Mouse (Mus musculus) cerebellum, adult 18-20 months (tissue): ENCODE data around the gene Adgrg6.

Source experiments
- DNase-seq, 2 experiments: peaks; one replicate each; pipeline ENCODE4 v3.0.0; 2021

Adgrg6 gene

GRCm38 (mm10) chr10:14483257-14483656 lies 62.2 kb downstream of the Adgrg6 start:
- DNase-seq, result no peak

GRCm38 (mm10) chr10:14482483-14482882 lies 63.0 kb downstream of the Adgrg6 start:
- peak; percentile 3 to 5 for DNase-seq

DNA sequence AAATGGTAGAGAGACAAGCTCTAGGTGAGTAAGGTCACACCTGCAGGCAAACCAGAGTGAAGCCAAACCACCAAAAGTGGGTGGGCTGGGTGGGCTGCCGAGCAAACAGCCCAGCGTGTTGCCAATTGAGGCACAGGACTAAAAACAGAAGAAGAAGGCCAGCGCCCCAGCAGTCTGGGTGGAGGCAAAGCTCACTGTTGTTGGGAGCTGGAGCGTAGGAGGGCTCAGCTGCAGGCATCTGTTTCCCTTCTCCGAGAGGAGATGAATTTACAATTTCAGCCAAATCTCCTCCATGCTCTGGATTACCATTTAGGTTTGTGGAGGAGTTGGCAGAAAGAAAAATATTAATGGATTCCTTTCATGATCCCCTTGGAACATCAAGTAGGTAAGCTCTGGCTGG lies 64.5 kb downstream of the Adgrg6 start:
- DNase-seq, result no peak

GRCm38 (mm10) chr10:14476393-14476792 lies 69.1 kb downstream of the Adgrg6 start:
- no peak for DNase-seq

DNA sequence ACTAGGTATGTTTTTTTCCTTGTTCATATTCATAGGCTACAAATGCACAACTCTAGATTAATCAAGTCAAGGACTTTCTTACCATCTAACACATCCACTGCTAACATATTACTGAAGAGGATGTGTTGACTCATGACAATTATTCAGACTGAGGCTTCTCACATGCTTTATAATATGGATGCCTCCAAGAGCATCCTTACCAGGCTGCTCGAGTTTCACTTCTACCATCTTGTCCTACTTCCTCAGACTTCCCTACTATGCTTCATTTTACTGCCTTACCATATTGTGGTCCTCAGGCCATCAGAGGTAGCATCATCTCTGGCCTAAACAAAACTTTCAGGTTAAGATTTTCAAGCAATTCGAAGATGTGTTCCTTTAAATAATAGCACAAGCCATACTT lies 69.8 kb downstream of the Adgrg6 start:
- no peak for DNase-seq

DNA sequence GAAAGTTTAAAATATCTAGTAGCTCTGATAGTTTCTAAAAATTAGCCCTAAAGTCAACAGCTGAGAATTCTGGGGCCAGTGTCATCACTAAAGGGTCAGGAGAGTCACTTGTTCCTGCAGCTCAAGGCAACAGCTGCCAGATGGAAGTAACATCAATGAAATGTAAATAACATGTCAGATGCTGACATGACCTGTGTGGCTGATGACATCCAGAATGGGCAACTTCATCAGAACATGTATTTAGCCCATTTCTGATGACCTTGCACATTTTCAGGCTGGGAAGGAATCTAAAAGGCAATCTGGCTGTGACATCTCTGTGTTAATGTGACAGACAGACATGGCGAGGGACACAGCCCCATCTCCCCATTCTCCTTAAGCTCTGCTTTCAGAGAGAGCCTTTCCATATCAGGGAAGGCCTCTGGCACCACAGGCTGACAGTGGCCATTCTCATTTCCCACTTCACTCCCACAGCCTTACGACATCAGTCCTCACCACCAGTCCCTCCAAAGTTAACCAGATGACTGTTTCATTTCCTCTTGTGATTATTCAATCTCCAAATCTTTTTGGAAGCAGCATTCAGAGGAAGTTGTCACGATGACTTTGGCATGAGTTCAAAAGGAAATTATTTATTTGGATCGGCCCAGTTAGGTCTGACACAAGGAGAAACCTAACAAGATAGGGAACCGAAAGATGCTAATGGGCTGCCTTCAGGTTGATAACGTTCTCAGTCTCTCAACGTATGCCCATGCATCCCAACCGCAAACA lies 70.7 kb downstream of the Adgrg6 start:
- no peak for DNase-seq

DNA sequence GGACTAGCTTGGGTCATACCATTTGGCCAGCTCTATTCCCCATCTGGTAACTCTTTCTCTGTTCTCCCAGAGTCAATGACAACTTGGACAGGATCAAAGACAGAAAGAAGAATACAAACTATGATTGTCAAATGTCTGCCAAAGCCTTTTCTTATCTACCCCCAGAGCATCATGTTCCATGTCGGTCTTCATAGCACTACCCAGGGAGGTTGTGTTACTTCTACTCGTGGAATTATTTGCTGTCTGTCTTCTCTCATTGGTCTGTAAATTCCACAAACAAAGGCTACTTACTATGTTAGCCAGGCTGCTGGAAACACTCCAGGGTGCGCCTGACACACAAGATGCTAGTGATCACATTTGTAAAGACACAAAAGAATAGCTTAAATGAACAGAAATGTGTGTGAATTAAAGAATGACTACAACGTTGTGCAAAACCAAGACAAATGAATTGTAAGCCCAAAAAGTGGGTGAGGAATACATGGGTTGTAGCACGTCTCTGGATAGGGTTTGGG lies 74.4 kb downstream of the Adgrg6 start:
- DNase-seq, result no peak

GRCm38 (mm10) chr10:14468623-14469022 lies 76.8 kb downstream of the Adgrg6 start:
- no peak for DNase-seq

GRCm38 (mm10) chr10:14463796-14464511 lies 81.5 kb downstream of the Adgrg6 start:
- DNase-seq, result no peak

DNA sequence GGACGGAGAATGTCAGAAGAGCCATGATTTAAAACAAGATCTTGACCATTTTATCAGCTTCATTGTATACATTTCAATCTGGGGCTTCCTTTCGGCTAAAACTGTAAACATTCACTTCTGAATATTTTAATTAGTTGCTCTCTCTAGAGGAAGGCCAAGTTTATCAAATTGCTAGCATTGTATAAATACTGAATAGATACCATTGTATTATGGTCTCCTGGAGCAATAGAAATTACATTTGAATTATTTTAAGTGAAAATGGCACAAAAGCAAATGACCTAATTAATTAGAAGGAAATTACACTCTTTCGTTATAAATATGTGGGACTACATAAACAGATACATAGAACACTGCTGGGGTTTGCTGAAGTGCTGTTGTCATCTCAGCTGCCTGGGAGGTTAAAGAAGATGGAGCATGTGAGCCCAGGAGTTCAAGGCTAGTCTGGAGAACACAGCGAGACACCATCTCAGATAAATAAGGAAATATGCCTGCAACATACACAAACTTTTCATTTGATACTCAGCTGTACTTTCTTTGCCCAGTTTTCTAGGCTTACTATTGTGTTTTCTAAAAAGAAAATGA lies 84.4 kb downstream of the Adgrg6 start:
- no peak for DNase-seq

- no peak for DNase-seq
Observed at GRCm38 (mm10) chr10:14460252-14460932, 85.1 kb downstream of the Adgrg6 start.

DNA sequence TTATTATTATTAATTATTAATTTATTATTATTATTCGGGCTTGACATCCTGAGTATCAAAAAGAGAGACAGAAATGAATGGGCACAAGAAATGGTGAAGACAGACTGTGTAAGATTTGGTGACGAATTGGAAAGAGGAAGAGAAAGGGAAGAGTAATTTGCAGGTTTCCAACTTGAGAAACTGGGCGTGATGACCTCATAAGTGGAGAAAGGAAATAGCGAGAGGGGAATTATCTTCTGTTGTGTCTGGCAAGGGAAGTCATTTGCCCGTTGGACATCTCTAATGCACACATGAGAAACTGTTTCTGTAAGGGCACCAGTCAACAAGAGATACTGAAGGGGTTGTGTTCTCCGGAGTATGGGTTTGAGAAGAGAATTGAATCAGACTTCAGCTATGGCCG lies 85.6 kb downstream of the Adgrg6 start:
- no peak for DNase-seq

- DNase-seq, result no peak
Observed at GRCm38 (mm10) chr10:14459330-14459729, 86.1 kb downstream of the Adgrg6 start.

GRCm38 (mm10) chr10:14454481-14454880 lies 91.0 kb downstream of the Adgrg6 start:
- DNase-seq, result no peak

GRCm38 (mm10) chr10:14451811-14452210 lies 93.6 kb downstream of the Adgrg6 start:
- DNase-seq, result no peak

DNA sequence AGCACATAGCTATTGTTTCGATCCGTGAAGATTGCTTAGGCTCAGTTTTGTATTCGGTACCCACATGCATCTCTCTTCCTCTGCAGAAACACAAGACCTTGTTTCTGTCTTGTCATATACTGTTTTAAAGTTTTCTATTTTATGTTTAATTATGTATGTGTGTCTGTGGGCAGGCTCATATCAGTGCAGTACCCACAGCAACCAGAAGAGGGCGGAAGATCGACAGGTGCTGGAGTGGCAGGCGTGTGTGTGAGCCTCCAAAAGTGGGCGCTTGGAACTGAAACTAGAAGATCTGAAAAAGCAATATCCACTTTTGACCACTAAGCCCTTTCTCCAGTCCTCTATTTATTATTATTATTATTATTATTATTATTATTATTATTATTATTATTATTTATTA lies 95.4 kb downstream of the Adgrg6 start:
- DNase-seq, result no peak

- DNase-seq, result no peak
Observed at GRCm38 (mm10) chr10:14445590-14446291, 99.7 kb downstream of the Adgrg6 start.

- DNase-seq, result no peak
Observed at GRCm38 (mm10) chr10:14440860-14441579, 104.4 kb downstream of the Adgrg6 start.

- DNase-seq, result no peak
Observed at GRCm38 (mm10) chr10:14404070-14404469, 141.4 kb downstream of the Adgrg6 start.

DNA sequence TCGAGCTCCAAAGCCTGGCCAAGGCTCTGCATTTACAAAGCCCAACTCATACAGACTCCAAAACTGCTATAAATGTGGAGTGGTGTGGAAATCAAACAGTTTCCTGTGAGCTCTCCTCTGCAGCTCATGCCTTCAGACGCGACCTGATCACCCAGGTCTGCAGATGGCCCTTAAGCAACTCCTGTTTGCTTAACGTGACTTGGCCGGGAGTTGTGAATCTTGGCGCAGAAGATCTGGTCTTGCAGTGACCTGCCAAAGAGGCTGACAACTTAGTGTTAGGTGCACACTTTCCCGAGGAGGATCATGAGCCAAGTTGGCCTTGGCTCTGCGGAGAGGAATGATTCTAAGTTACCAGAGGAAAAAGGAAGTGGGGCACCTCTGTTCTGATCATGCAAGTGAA lies 143.7 kb downstream of the Adgrg6 start:
- DNase-seq, result no peak

- peak; percentile 62 to 66 for DNase-seq
Observed at GRCm38 (mm10) chr10:14391025-14391639, 154.3 kb downstream of the Adgrg6 start.
